Mouse (Mus musculus) small intestine, adult 2 months (tissue): ENCODE results near the gene Foxp4.

ENCODE experiments used
- CTCF ChIP-seq: fragments of 200-500 bp; IDR thresholded peaks from 2 replicates; pipeline ENCODE4 v1.5.1; 2012; ENCODE audit warnings: low read depth, mild to moderate bottlenecking, control low read depth, inconsistent platforms, low read length, moderate library complexity, mixed read lengths; ENCODE audit not compliant: insufficient replicate concordance, insufficient read length; ENCODE audit errors: extremely low read depth
- POLR2A ChIP-seq: fragments of 200-500 bp; IDR thresholded peaks from 2 replicates; pipeline ENCODE4 v1.6.1; 2012; ENCODE audit warnings: low read depth, mild to moderate bottlenecking, control low read depth, inconsistent platforms, low read length, moderate library complexity

GRCm38 (mm10) chr17:47818038-47818725 lies 106.3 kb downstream of the Foxp4 start:
- TF ChIP-seq CTCF, result no peak
- no peak for TF ChIP-seq POLR2A
